Mouse (Mus musculus): ENCODE measurements at regions not wholly inside any gene's neighbourhood (a gene's known extent, or its start where the extent isn't known, plus 50 kb on each side); places are given as distances from the start of the nearest gene placed in this dataset.

DNA sequence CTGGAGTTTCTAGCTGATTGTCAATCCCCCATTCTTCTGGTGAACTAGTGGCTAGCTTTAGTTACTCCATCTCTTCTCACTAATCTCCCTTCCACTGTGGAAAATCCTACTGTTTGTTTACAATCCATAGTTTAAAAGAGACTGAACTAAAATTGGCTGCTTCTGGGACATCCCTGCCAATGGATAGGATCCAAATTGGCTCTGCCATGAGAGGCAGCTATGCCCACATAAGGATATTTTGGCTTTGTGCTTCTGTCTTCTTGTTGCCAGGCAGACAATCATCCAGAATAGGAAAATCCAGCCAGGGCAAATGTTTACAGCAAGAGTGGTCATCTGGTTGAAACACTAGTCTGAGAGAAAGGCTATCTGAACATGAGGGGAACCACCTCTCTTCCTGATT is 610.0 kb downstream of the Cetn3 start:
- H3K4me3 ChIP-seq (ENCODE audit: low read length) = no peak overlapping the region
- no peak overlapping the region for H3K4me2 ChIP-seq (ENCODE audit: low read depth, low read length)
- no peaks in the 10 kb centered on the region for H3K9me3 ChIP-seq (ENCODE audit: low read length)
- no peak overlapping the region for H3K9ac ChIP-seq (replicated peaks; ENCODE audit: low read length)
- H3K27me3 ChIP-seq (ENCODE audit: insufficient read depth, low read length) = no peaks in the 10 kb centered on the region
- H3K27ac ChIP-seq = no peak overlapping the region
- H3K4me1 ChIP-seq (ENCODE audit: insufficient read depth, low read length) = no peaks in the 10 kb centered on the region
- ATAC-seq = peak; percentile 51
- TF ChIP-seq CTCF (IDR thresholded peaks at IDR 0.05; ENCODE audit: low read depth) = no peak
- H3K36me3 ChIP-seq (ENCODE audit: insufficient read depth, low read length) = no peaks in the 10 kb centered on the region
- peak; percentile 55 for DNase-seq (ENCODE audit: low spot score)

DNA sequence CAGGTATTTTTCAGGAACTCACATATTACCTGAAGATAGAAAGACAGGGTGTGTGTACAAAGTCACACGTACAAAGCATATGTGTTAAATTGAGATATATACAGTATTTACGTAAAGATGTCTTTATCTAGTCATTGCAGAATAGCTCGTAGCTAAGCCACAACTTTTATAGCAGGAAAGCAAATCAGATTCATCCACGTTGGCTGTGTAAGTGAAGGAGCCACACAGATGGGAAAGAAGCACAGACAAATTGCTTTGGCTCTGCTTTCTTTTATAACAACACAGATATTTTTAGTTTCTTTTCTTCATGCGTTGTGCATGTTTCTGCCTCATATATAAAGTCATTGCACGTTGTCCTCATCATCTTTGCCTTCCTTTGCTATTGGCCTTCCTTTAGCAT is 610.6 kb downstream of the Cetn3 start:
- H3K9ac ChIP-seq (replicated peaks; ENCODE audit: low read length) = no peak overlapping the region
- no peaks in the 10 kb centered on the region for H3K4me1 ChIP-seq (ENCODE audit: insufficient read depth, low read length)
- no peaks in the 10 kb centered on the region for H3K9me3 ChIP-seq (ENCODE audit: low read length)
- no peak overlapping the region for H3K27ac ChIP-seq
- no peak for ATAC-seq
- 86% methylated on average over 6 of the region's 6 CpGs for WGBS
- no peak overlapping the region for H3K4me3 ChIP-seq (ENCODE audit: low read length)
- H3K36me3 ChIP-seq (ENCODE audit: insufficient read depth, low read length) = no peaks in the 10 kb centered on the region
- no peak overlapping the region for H3K4me2 ChIP-seq (ENCODE audit: low read depth, low read length)
- H3K27me3 ChIP-seq (ENCODE audit: insufficient read depth, low read length) = no peaks in the 10 kb centered on the region
- no peak for TF ChIP-seq CTCF (IDR thresholded peaks at IDR 0.05; ENCODE audit: low read depth)
- DNase-seq (ENCODE audit: low spot score) = no peak

DNA sequence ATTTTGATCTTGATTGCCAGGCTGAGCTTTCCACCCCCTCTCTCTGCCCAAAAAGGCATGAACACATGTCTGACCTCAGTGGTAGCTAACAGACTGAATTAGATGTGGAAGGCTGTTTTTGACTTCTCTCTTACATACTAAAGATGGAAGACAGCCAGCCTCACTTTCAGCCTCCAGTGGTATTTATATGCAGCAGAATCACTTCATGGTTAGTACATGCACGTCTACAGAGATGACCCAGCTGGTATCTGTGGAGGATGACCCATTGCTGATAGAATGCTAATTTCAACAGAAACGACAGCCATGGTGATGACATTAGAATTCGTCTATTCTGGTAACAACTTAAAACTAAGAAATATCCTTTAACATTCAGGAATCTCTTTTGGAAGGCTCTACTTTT is 630.8 kb downstream of the Cetn3 start:
- Histone ChIP-seq H3K9me3 (ENCODE audit: low read length) (no peaks in the 10 kb centered on the region), H3K9ac (replicated peaks; ENCODE audit: low read length) (no peak overlapping the region), H3K4me3 (ENCODE audit: low read length) (no peak overlapping the region), H3K27ac (no peak overlapping the region), H3K4me2 (ENCODE audit: low read depth, low read length) (no peak overlapping the region), H3K27me3 (ENCODE audit: insufficient read depth, low read length) (no peaks in the 10 kb centered on the region), H3K36me3 (ENCODE audit: insufficient read depth, low read length) (no peaks in the 10 kb centered on the region), H3K4me1 (ENCODE audit: insufficient read depth, low read length) (no peaks in the 10 kb centered on the region)
- WGBS = 87% methylated on average over 3 of the region's 3 CpGs
- no peak for ATAC-seq
- DNase-seq (ENCODE audit: low spot score) = no peak
- no peak for TF ChIP-seq CTCF (IDR thresholded peaks at IDR 0.05; ENCODE audit: low read depth)

DNA sequence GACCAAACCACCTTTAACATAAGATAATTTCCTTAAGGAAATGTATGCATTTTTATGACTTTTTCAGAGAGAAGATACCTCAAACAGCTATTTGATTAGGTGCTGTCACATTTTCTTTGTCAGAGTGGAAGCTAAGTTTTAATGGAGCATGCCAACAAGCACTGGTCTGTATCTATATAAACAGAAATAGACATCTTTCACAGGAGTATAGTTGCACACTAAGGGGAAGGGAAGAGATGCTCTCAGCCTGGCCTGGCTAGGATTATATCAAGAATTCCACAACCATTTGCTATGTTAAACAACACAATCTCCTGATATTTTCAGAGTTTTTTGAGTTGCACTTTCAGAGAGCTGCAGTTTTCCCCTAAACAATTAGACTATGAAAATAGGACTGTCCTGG is 638.1 kb downstream of the Cetn3 start:
- no peak overlapping the region for H3K4me2 ChIP-seq (ENCODE audit: low read depth, low read length)
- no peak overlapping the region for H3K27ac ChIP-seq
- H3K4me3 ChIP-seq (ENCODE audit: low read length) = no peak overlapping the region
- H3K9ac ChIP-seq (replicated peaks; ENCODE audit: low read length) = no peak overlapping the region
- no peaks in the 10 kb centered on the region for H3K36me3 ChIP-seq (ENCODE audit: insufficient read depth, low read length)
- ATAC-seq = no peak
- no peaks in the 10 kb centered on the region for H3K4me1 ChIP-seq (ENCODE audit: insufficient read depth, low read length)
- H3K9me3 ChIP-seq (ENCODE audit: low read length) = 0 out of 2 replicates have a peak, but pooled peaks cover 2% of the 10 kb centered on the region
- DNase-seq (ENCODE audit: low spot score) = no peak
- no peak for TF ChIP-seq CTCF (IDR thresholded peaks at IDR 0.05; ENCODE audit: low read depth)
- H3K27me3 ChIP-seq (ENCODE audit: insufficient read depth, low read length) = no peaks in the 10 kb centered on the region

DNA sequence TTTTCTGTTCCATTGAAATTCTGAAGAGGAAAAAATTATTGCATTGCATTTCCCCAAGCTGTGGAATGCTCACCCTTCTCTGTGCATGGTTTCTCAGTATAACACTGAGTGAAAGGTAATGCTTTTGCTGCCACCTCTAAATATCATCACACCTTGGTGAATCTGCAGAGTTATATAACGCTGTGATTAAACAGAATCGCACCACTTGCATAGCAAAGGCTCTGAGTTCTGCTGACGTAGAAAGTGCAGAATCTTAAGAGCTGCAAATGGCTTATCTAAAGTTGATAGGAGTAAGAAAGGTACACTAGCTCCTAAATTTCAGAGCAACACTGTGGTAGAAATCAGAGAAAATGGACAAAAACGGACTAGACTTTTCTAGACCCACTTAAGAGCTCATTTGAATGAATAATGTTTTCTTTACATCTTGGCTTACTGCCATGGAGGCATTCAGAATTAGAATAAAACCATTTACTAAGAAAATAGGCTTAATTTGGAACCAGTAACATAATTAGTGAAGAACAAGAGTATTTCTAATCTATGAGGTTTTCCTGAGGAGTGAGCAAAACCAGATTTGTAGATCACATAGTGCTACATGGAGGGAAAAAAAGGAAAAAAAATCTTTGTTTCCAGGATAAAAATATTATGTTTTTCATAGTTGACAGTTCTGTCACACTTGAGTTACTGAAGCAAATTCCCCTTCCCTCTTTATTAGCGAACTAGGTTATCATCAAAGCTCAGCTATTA is 641.2 kb downstream of the Cetn3 start:
- ATAC-seq (no peak), DNase-seq (ENCODE audit: low spot score) (no peak)
- 70% methylated on average over 5 of the region's 5 CpGs for WGBS
- no peak overlapping the region for H3K27ac ChIP-seq
- TF ChIP-seq CTCF (IDR thresholded peaks at IDR 0.05; ENCODE audit: low read depth) = no peak
- 0 out of 2 replicates have a peak, but pooled peaks cover 2% of the 10 kb centered on the region for H3K9me3 ChIP-seq (ENCODE audit: low read length)
- H3K27me3 ChIP-seq (ENCODE audit: insufficient read depth, low read length) = no peaks in the 10 kb centered on the region
- no peak overlapping the region for H3K4me3 ChIP-seq (ENCODE audit: low read length)
- no peak overlapping the region for H3K4me2 ChIP-seq (ENCODE audit: low read depth, low read length)
- no peaks in the 10 kb centered on the region for H3K36me3 ChIP-seq (ENCODE audit: insufficient read depth, low read length)
- no peak overlapping the region for H3K9ac ChIP-seq (replicated peaks; ENCODE audit: low read length)
- no peaks in the 10 kb centered on the region for H3K4me1 ChIP-seq (ENCODE audit: insufficient read depth, low read length)

DNA sequence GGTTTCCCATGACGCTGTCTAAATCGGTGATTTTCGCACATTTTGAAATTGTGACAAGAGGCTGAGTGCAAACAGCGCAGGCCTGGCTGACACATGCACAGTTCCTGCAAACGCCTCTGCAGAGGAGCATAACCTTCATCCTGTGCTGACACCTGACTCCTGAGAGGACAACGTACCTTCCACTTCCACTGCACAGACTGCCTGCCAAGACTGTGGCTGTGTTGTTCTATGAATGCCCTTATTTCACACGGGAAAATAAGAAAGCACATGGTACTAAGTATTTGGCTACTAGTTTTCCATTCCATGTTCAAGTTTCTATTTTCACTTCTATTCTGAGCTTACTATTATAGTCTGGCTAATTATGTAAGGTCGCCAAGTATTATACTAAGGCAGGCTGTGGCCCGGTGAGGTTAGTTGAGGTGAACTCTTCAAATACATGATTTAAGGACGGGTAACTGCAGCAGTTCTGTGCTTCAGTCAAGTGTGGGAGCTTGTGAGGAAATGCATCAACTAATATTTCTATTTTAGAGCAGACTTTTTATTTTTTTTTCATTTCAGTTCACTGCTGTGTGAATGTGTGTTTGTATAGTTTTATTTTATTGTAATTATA is 642.0 kb downstream of the Cetn3 start:
- Histone ChIP-seq H3K27ac (no peak overlapping the region), H3K9ac (replicated peaks; ENCODE audit: low read length) (no peak overlapping the region), H3K9me3 (ENCODE audit: low read length) (no peaks in the 10 kb centered on the region), H3K4me1 (ENCODE audit: insufficient read depth, low read length) (no peaks in the 10 kb centered on the region), H3K4me3 (ENCODE audit: low read length) (no peak overlapping the region), H3K4me2 (ENCODE audit: low read depth, low read length) (no peak overlapping the region), H3K27me3 (ENCODE audit: insufficient read depth, low read length) (no peaks in the 10 kb centered on the region), H3K36me3 (ENCODE audit: insufficient read depth, low read length) (no peaks in the 10 kb centered on the region)
- no peak for TF ChIP-seq CTCF (IDR thresholded peaks at IDR 0.05; ENCODE audit: low read depth)
- DNase-seq (ENCODE audit: low spot score) (no peak), ATAC-seq (no peak)
- WGBS = 69% methylated on average over 10 of the region's 10 CpGs

DNA sequence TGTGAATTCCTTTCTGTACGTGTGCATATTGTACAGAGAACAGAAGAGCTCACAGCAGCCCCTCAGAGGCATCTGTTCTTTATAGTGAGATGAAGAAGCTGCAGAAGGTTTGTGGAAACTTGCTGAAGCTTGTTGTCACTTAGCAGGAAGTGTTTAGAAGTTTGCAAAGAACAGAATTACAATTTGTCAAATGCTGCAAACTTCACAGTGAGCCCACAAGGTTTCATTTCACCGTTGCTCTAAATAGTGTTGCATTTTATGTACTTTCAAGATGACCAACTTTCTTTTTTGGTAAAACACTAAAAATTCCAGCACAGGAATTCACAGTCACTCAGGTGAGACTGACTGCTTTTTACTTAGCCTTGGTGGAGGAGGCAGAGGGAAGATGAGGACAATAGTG is 649.5 kb downstream of the Cetn3 start:
- H3K36me3 ChIP-seq (ENCODE audit: insufficient read depth, low read length) = no peaks in the 10 kb centered on the region
- ATAC-seq = no peak
- H3K9ac ChIP-seq (replicated peaks; ENCODE audit: low read length) = no peak overlapping the region
- DNase-seq (ENCODE audit: low spot score) = no peak
- H3K4me3 ChIP-seq (ENCODE audit: low read length) = no peak overlapping the region
- H3K9me3 ChIP-seq (ENCODE audit: low read length) = no peaks in the 10 kb centered on the region
- no peak overlapping the region for H3K27ac ChIP-seq
- H3K27me3 ChIP-seq (ENCODE audit: insufficient read depth, low read length) = no peaks in the 10 kb centered on the region
- WGBS = 70% methylated on average over 2 of the region's 2 CpGs
- H3K4me2 ChIP-seq (ENCODE audit: low read depth, low read length) = no peak overlapping the region
- no peak for TF ChIP-seq CTCF (IDR thresholded peaks at IDR 0.05; ENCODE audit: low read depth)
- no peaks in the 10 kb centered on the region for H3K4me1 ChIP-seq (ENCODE audit: insufficient read depth, low read length)

Data from hindbrain, postnatal 0 days (tissue).